Mouse (Mus musculus) bone marrow macrophage, adult 2 months (primary cell): ENCODE data around the gene Ankrd36.

ENCODE experiments used
- CTCF ChIP-seq: IDR thresholded peaks from 2 replicates; pipeline ENCODE4 v1.5.1; 2012; ENCODE audit warnings: low read depth, mild to moderate bottlenecking, low read length, moderate library complexity
- POLR2A ChIP-seq: IDR thresholded peaks from 2 replicates; pipeline ENCODE4 v1.6.1; 2012; ENCODE audit warnings: mild to moderate bottlenecking, low read depth, low read length, borderline replicate concordance

- TF ChIP-seq CTCF, result no peak
- TF ChIP-seq POLR2A, result no peak
Measured at GRCm38 (mm10) chr11:5545457-5545856, 24.0 kb upstream of the Ankrd36 start.
